11 mouse cellular contexts compared by ENCODE assay signal in genomic region chr8:124278956-124279689, GRCm38 (mm10). TPM values are rescaled to one million over a fixed set of nuclear protein-coding genes. Genes with fewer than 3 reads are reported as not detected.
A peak's percentile ranks its signal among the peaks of the same experiment; 100 is the strongest.
DNase-seq lines count a peak whose midpoint lies in the region; ATAC-seq and TF ChIP-seq lines count a peak whose summit lies in the region.
"Had no signal": no experiment of that assay in that cellular context is flagged by ENCODE, and none has a peak within 500 bp of the region (broad histone marks: within the 10 kb centered on the region; RNA-seq: fewer than 3 reads in every experiment).

No protein-coding gene starts in this region.

- TF ChIP-seq CTCF in left cerebral cortex, adult 2 months (IDR thresholded peaks at IDR 0.05) = no peak
- TF ChIP-seq CTCF in cortical plate, adult 2 months (IDR thresholded peaks at IDR 0.05; ENCODE audit: extremely low read depth, insufficient read depth, low read length) = no peak
- no peak for TF ChIP-seq CTCF in olfactory bulb, adult 2 months (IDR thresholded peaks at IDR 0.05; ENCODE audit: insufficient read depth, low read depth, low read length)

- 81% methylated on average over 7 of the region's 7 CpGs for WGBS in kidney, embryonic 15.5 days
- WGBS in olfactory bulb, adult 2 months = 85% methylated on average over 7 of the region's 7 CpGs

- H3K4me3 ChIP-seq in left cerebral cortex, adult 2 months = no peak overlapping the region
- no peak overlapping the region for H3K4me3 ChIP-seq in cortical plate, adult 2 months (ENCODE audit: insufficient read depth, low read length)
- H3K4me3 ChIP-seq in kidney, embryonic 15.5 days (replicated peaks) = no peak overlapping the region
- no peak overlapping the region for H3K4me3 ChIP-seq in olfactory bulb, adult 2 months (ENCODE audit: insufficient read depth, low read depth, low read length)
- H3K4me3 ChIP-seq: erythroblast, embryonic 14.5 days had no signal

- H3K4me2 ChIP-seq in kidney, embryonic 15.5 days = no peak overlapping the region

- H3K9ac ChIP-seq in kidney, embryonic 15.5 days = no peak overlapping the region

- H3K27me3 ChIP-seq in kidney, embryonic 15.5 days = no peaks in the 10 kb centered on the region

- DNase-seq in left cerebral cortex, adult 2 months (ENCODE audit: extremely low spot score in 1 of 2, low spot score in 2 of 2) = no peak
- DNase-seq in left cerebral cortex, postnatal 14 days (ENCODE audit: low spot score in 2 of 2) = no peak
- DNase-seq: adrenal gland, postnatal 10 days; heart, postnatal 36 days; lung, adult 18-20 months had no signal

- peak overlapping the region; percentile 32 for H3K27ac ChIP-seq in left cerebral cortex, adult 2 months
- H3K27ac ChIP-seq in cortical plate, adult 2 months (ENCODE audit: insufficient read depth, low read length) = 0 out of 2 replicates have a peak overlapping the region, but pooled peaks have one; percentile 4
- peak overlapping the region; percentile 34; the same call in 1 of the 2 replicates for H3K27ac ChIP-seq in kidney, embryonic 15.5 days
- 0 out of 2 replicates have a peak overlapping the region, but pooled peaks have one; percentile 44 for H3K27ac ChIP-seq in olfactory bulb, adult 2 months (ENCODE audit: insufficient read depth, low read depth, low read length)

- intact Hi-C loops in left cerebral cortex, adult 2 months (cut with DNase I) = no loop called here
- intact Hi-C loops in left cerebral cortex, postnatal 14 days (cut with DNase I) = loop anchor here (5.0 kb wide), 1 partner anchor 47 kb away; the partner anchor contains the start of gene Galnt2

- H3K36me3 ChIP-seq in kidney, embryonic 15.5 days = peaks cover 6% of the 10 kb centered on the region

- no peak for TF ChIP-seq POLR2A in cortical plate, adult 2 months (IDR thresholded peaks at IDR 0.05; ENCODE audit: extremely low read depth, insufficient read depth, low read length)
- TF ChIP-seq POLR2A in olfactory bulb, adult 2 months (IDR thresholded peaks at IDR 0.05; ENCODE audit: insufficient read depth, low read depth, low read length) = no peak

- H3K4me1 ChIP-seq in cortical plate, adult 2 months (ENCODE audit: control insufficient read depth, insufficient read depth, low read length) = peaks cover 25% of the 10 kb centered on the region
- peaks cover 49% of the 10 kb centered on the region for H3K4me1 ChIP-seq in kidney, embryonic 15.5 days
- peaks cover 64% of the 10 kb centered on the region for H3K4me1 ChIP-seq in olfactory bulb, adult 2 months (ENCODE audit: control insufficient read depth, insufficient read depth, low read length)

- no peak for ATAC-seq in kidney, embryonic 15.5 days (replicated peaks; ENCODE audit: low FRiP score)
- ATAC-seq in inflammation-experienced regulatory T-cells, adult 6 months = no peak
- no peak for ATAC-seq in activated CD4-positive, CD25-positive, alpha-beta regulatory T cell, adult 4 months

- H3K9me3 ChIP-seq in kidney, embryonic 15.5 days (replicated peaks) = no peaks in the 10 kb centered on the region

RNA-seq across cellular contexts. Expression of gene Galnt2, which starts 47.9 kb away (rescaled TPM):
- total RNA-seq in left cerebral cortex, adult 2 months (2021) = 10 to 100 TPM; 53.0 to 58.8 TPM
- total RNA-seq in left cerebral cortex, postnatal 14 days (2021) = 10 to 100 TPM; 67.2 to 70.3 TPM
- polyA plus RNA-seq in cortical plate, adult 2 months (2012; rRNA removed) = 24.3 and 25.3 TPM in 2 replicates
- polyA plus RNA-seq in kidney, embryonic 15.5 days (2015; fragmentation: Nextera tagmentation; extraction: Ambion mirVana) = 47.6 and 49.0 TPM in 2 replicates
- polyA plus RNA-seq in olfactory bulb, adult 2 months (2012; ENCODE audit: insufficient read depth, insufficient read length, low replicate concordance, missing spikeins) = not detected in 2 replicates
- 10 to 100 TPM; 14.8 to 39.1 (median 20.4) TPM for polyA plus RNA-seq in inflammation-experienced regulatory T-cells, adult 6 months (2017; shearing (Covaris generic))
- 10 to 100 TPM; 18.2 to 20.1 TPM for polyA plus RNA-seq in activated CD4-positive, CD25-positive, alpha-beta regulatory T cell, adult 4 months (2017; shearing (Covaris generic))

Comparison
In these comparisons a context has a peak if more than half of its experiments do, and no peak if none do; other contexts are left out.
1. RNA of gene Galnt2, which starts 47.9 kb away (polyA plus RNA-seq): 47.6 to 49.0 TPM in kidney, embryonic 15.5 days, 24.3 to 25.3 TPM in cortical plate, adult 2 months, 14.8 to 39.1 TPM in inflammation-experienced regulatory T-cells, adult 6 months and 18.2 to 20.1 TPM in activated CD4-positive, CD25-positive, alpha-beta regulatory T cell, adult 4 months; not detected in olfactory bulb, adult 2 months; every median in the first group is over 10 times any median in the second.
2. Peak in every context shown above with its lines, with median percentiles within 50 percentile points of each other: H3K27ac ChIP-seq.